In genomic region chr2:25106045-25106444, GRCm38 (mm10) we compare ENCODE assay signal across 18 mouse cellular contexts. TPM values are rescaled to one million over a fixed set of nuclear protein-coding genes. Genes with fewer than 3 reads are reported as not detected.
DNase-seq lines count a peak whose midpoint lies in the region; ATAC-seq and TF ChIP-seq lines count a peak whose summit lies in the region.
"Had no signal": no experiment of that assay in that cellular context is flagged by ENCODE, and none has a peak within 500 bp of the region (broad histone marks: within the 10 kb centered on the region; RNA-seq: fewer than 3 reads in every experiment).

No protein-coding gene starts in this region.

- no peak overlapping the region for H3K9ac ChIP-seq in liver, adult 2 months (ENCODE audit: low read depth, low read length)
- no peak overlapping the region for H3K9ac ChIP-seq in heart, embryonic 13.5 days
- H3K9ac ChIP-seq in liver, embryonic 13.5 days = no peak overlapping the region
- H3K9ac ChIP-seq: embryonic facial prominence, embryonic 13.5 days; forebrain, embryonic 13.5 days had no signal

- WGBS in liver, adult 2 months = 66% methylated on average over 3 of the region's 3 CpGs
- WGBS in heart, embryonic 13.5 days = 36% methylated on average over 3 of the region's 3 CpGs
- 9% methylated on average over 3 of the region's 3 CpGs for WGBS in liver, embryonic 13.5 days (ENCODE audit: insufficient replicate concordance)

- no peak for TF ChIP-seq POLR2A in liver, adult 2 months (IDR thresholded peaks at IDR 0.05; ENCODE audit: extremely low read depth, insufficient read depth, low read length)

- no peak for TF ChIP-seq CTCF in liver, adult 2 months (IDR thresholded peaks at IDR 0.05; ENCODE audit: low read depth, low read length)

- no peak overlapping the region for H3K4me3 ChIP-seq in liver, adult 2 months (ENCODE audit: insufficient read depth, low read depth, low read length)
- H3K4me3 ChIP-seq in heart, embryonic 13.5 days = no peak overlapping the region
- H3K4me3 ChIP-seq in liver, embryonic 13.5 days (replicated peaks) = no peak overlapping the region
- H3K4me3 ChIP-seq: embryonic facial prominence, embryonic 13.5 days; forebrain, embryonic 13.5 days had no signal

- no peak overlapping the region for H3K4me2 ChIP-seq in heart, embryonic 13.5 days
- H3K4me2 ChIP-seq in liver, embryonic 13.5 days = no peak overlapping the region
- H3K4me2 ChIP-seq: embryonic facial prominence, embryonic 13.5 days; forebrain, embryonic 13.5 days; midbrain, embryonic 11.5 days had no signal

- H3K36me3 ChIP-seq in liver, adult 2 months (ENCODE audit: control insufficient read depth, insufficient read depth, low read length) = no peaks in the 10 kb centered on the region
- H3K36me3 ChIP-seq in heart, embryonic 13.5 days = no peaks in the 10 kb centered on the region
- no peaks in the 10 kb centered on the region for H3K36me3 ChIP-seq in liver, embryonic 13.5 days
- H3K36me3 ChIP-seq: embryonic facial prominence, embryonic 13.5 days had no signal

- no peaks in the 10 kb centered on the region for H3K27me3 ChIP-seq in liver, adult 2 months (ENCODE audit: control insufficient read depth, insufficient read depth, low read length)
- peaks cover 9% of the 10 kb centered on the region; the same call in 1 of the 2 replicates for H3K27me3 ChIP-seq in heart, embryonic 13.5 days (replicated peaks)
- no peaks in the 10 kb centered on the region for H3K27me3 ChIP-seq in liver, embryonic 13.5 days
- H3K27me3 ChIP-seq: embryonic facial prominence, embryonic 13.5 days; forebrain, embryonic 13.5 days had no signal

- H3K9me3 ChIP-seq in heart, embryonic 13.5 days = no peaks in the 10 kb centered on the region
- H3K9me3 ChIP-seq in liver, embryonic 13.5 days (replicated peaks) = no peaks in the 10 kb centered on the region
- H3K9me3 ChIP-seq: embryonic facial prominence, embryonic 13.5 days; forebrain, embryonic 13.5 days had no signal

- peaks cover 9% of the 10 kb centered on the region for H3K4me1 ChIP-seq in liver, adult 2 months (ENCODE audit: control insufficient read depth, insufficient read depth, low read length)
- peaks cover 30% of the 10 kb centered on the region for H3K4me1 ChIP-seq in heart, embryonic 13.5 days
- H3K4me1 ChIP-seq in liver, embryonic 13.5 days (replicated peaks) = peaks cover 38% of the 10 kb centered on the region
- H3K4me1 ChIP-seq: embryonic facial prominence, embryonic 13.5 days had no signal

- ATAC-seq in heart, embryonic 13.5 days (ENCODE audit: extremely low read depth, insufficient number of reproducible peaks, low FRiP score, low TSS enrichment) = no peak
- ATAC-seq in liver, embryonic 13.5 days (ENCODE audit: low read depth) = peak; percentile 65; the same call in 1 of the 2 replicates
- ATAC-seq in megakaryocyte progenitor cell, adult 5-6 weeks (replicated peaks; ENCODE audit: poor library complexity) = peak; percentile 55
- ATAC-seq: forebrain, embryonic 13.5 days; hindbrain, postnatal 0 days; Patski had no signal

- peak overlapping the region; percentile 61 for H3K27ac ChIP-seq in liver, adult 2 months (replicated peaks; ENCODE audit: insufficient read depth, low read depth, low read length)
- H3K27ac ChIP-seq in heart, embryonic 13.5 days (replicated peaks) = peak overlapping the region; percentile 70
- H3K27ac ChIP-seq in liver, embryonic 13.5 days = peak overlapping the region; percentile 58
- H3K27ac ChIP-seq: embryonic facial prominence, embryonic 13.5 days; forebrain, embryonic 13.5 days; hindbrain, postnatal 0 days; stomach, postnatal 0 days had no signal

- no peak for DNase-seq in liver, adult 2 months (ENCODE audit: extremely low read depth, low read depth, low spot score)
- no peak for DNase-seq in liver
- no peak for DNase-seq in liver, embryonic 13.5 days
- DNase-seq in urinary bladder, adult 2 months (ENCODE audit: low spot score) = no peak
- DNase-seq in layer of hippocampus, adult 11-12 months (ENCODE audit: low spot score) = no peak
- DNase-seq: adrenal gland, adult 8-10 months; cerebellum, postnatal 36 days; gastrocnemius, postnatal 25 days had no signal

- H3K79me2 ChIP-seq in liver, adult 2 months (ENCODE audit: control insufficient read depth, insufficient read depth, low read length) = no peaks in the 10 kb centered on the region

RNA-seq across cellular contexts. Expression of gene Noxa1, which starts 11.1 kb away (rescaled TPM):
- total RNA-seq in liver, adult 2 months (2014; rRNA removed) = not detected in 2 replicates
- polyA plus RNA-seq in liver, adult 2 months (2012; rRNA removed) = 0.15 TPM in 1 of 2 replicates, not detected in the other
- polyA plus RNA-seq in heart, embryonic 13.5 days (2015; fragmentation: Nextera tagmentation; extraction: Ambion mirVana) = 0.09 TPM in 1 of 2 replicates, not detected in the other
- 1.1 and 1.6 TPM in 2 replicates for polyA plus RNA-seq in liver, embryonic 13.5 days (2015; fragmentation: Nextera tagmentation; extraction: Ambion mirVana)
- not detected in 2 replicates for total RNA-seq in megakaryocyte progenitor cell, adult 5-6 weeks (2015)
- total RNA-seq in megakaryocyte progenitor cell, adult 5-6 weeks (2017) = not detected in 2 replicates
- 0.13 and 0.18 TPM in 2 replicates for polyA plus RNA-seq in urinary bladder, adult 2 months (2012; rRNA removed)
- total RNA-seq: adrenal gland, adult 8-10 months; gastrocnemius, postnatal 25 days; hindbrain, postnatal 0 days; layer of hippocampus, postnatal 25 days had no signal
- polyA plus RNA-seq: embryonic facial prominence, embryonic 13.5 days; forebrain, embryonic 13.5 days; hindbrain, postnatal 0 days; midbrain, embryonic 11.5 days; Patski had no signal

RNA-seq across cellular contexts. Expression of gene Entpd8, which starts 25.9 kb away (rescaled TPM):
- 84.8 and 91.8 TPM in 2 replicates for total RNA-seq in liver, adult 2 months (2014; rRNA removed)
- polyA plus RNA-seq in liver, adult 2 months (2012; rRNA removed) = 159 and 196 TPM in 2 replicates
- polyA plus RNA-seq in heart, embryonic 13.5 days (2015; fragmentation: Nextera tagmentation; extraction: Ambion mirVana) = not detected in 2 replicates
- 1.6 and 2.2 TPM in 2 replicates for polyA plus RNA-seq in liver, embryonic 13.5 days (2015; fragmentation: Nextera tagmentation; extraction: Ambion mirVana)
- not detected in 2 replicates for total RNA-seq in megakaryocyte progenitor cell, adult 5-6 weeks (2015)
- total RNA-seq in megakaryocyte progenitor cell, adult 5-6 weeks (2017) = not detected in 2 replicates
- 0.03 and 0.07 TPM in 2 replicates for polyA plus RNA-seq in urinary bladder, adult 2 months (2012; rRNA removed)
- total RNA-seq: gastrocnemius, postnatal 25 days; hindbrain, postnatal 0 days; layer of hippocampus, postnatal 25 days had no signal
- polyA plus RNA-seq: embryonic facial prominence, embryonic 13.5 days; forebrain, embryonic 13.5 days; hindbrain, postnatal 0 days; limb, embryonic 11.5 days; midbrain, embryonic 11.5 days; Patski had no signal

RNA-seq across cellular contexts. Expression of gene Nsmf, which starts 51.9 kb away (rescaled TPM):
- total RNA-seq in liver, adult 2 months (2014; rRNA removed) = 71.2 and 76.2 TPM in 2 replicates
- polyA plus RNA-seq in liver, adult 2 months (2012; rRNA removed) = 182 and 219 TPM in 2 replicates
- polyA plus RNA-seq in heart, embryonic 13.5 days (2015; fragmentation: Nextera tagmentation; extraction: Ambion mirVana) = 49.4 and 51.0 TPM in 2 replicates
- 8.0 and 10.2 TPM in 2 replicates for polyA plus RNA-seq in liver, embryonic 13.5 days (2015; fragmentation: Nextera tagmentation; extraction: Ambion mirVana)
- total RNA-seq in megakaryocyte progenitor cell, adult 5-6 weeks (2015) = 4.0 and 7.8 TPM in 2 replicates
- total RNA-seq in megakaryocyte progenitor cell, adult 5-6 weeks (2017) = 3.7 and 5.7 TPM in 2 replicates
- polyA plus RNA-seq in urinary bladder, adult 2 months (2012; rRNA removed) = 87.4 and 114 TPM in 2 replicates

Comparison
In these comparisons a context has a peak if more than half of its experiments do, and no peak if none do; other contexts are left out.
1. RNA of gene Entpd8, which starts 25.9 kb away (polyA plus RNA-seq): 159 to 196 TPM in liver, adult 2 months; 1.6 to 2.2 TPM in liver, embryonic 13.5 days, 0.03 to 0.07 TPM in urinary bladder, adult 2 months and not detected in heart, embryonic 13.5 days; every median in the first group is over 10 times any median in the second.
2. Peak in every context shown above with its lines, with median percentiles within 50 percentile points of each other: H3K27ac ChIP-seq.